Mouse (Mus musculus) limb, embryonic 13.5 days (tissue): Measurements from ENCODE around the gene Aspn. TPM values are rescaled to one million over a fixed set of nuclear protein-coding genes. Genes with fewer than 3 reads are reported as not detected.
"Not testable (repeated sequence)": the region's sequence is repeated elsewhere in the genome, so short reads cannot be mapped to it uniquely, and the experiment has no call there.

Source experiments
- ATAC-seq: fragments of 200-750 bp; cut with Nextera tagmentation; 2 replicates; pipeline ENCODE4 v1.8.0; 2017; ENCODE audit warnings: low read depth, moderate number of reproducible peaks, moderate TSS enrichment; ENCODE audit not compliant: low FRiP score
- H3K27ac ChIP-seq: fragments of 300-500 bp; sonication (generic); 2 replicates; pipeline ENCODE4 v1.5.1; 2015; ENCODE audit warnings: inconsistent platforms, mild to moderate bottlenecking, moderate library complexity
- H3K27me3 ChIP-seq: fragments of 300-500 bp; sonication (generic); 2 replicates; pipeline ENCODE4 v1.6.1; 2015; ENCODE audit warnings: mild to moderate bottlenecking, inconsistent platforms
- H3K36me3 ChIP-seq: fragments of 300-500 bp; sonication (generic); 2 replicates; pipeline ENCODE4 v1.6.1; 2015; ENCODE audit warnings: inconsistent platforms, mild to moderate bottlenecking, moderate library complexity
- H3K4me1 ChIP-seq: fragments of 300-500 bp; sonication (generic); 2 replicates; pipeline ENCODE4 v1.6.1; 2015; ENCODE audit warnings: inconsistent platforms
- H3K4me2 ChIP-seq: fragments of 300-500 bp; sonication (generic); replicated peaks from 2 replicates; pipeline ENCODE4 v1.6.1; 2015; ENCODE audit warnings: inconsistent platforms, mild to moderate bottlenecking, moderate library complexity
- H3K4me3 ChIP-seq: fragments of 300-500 bp; sonication (generic); 2 replicates; pipeline ENCODE4 v1.5.1; 2015; ENCODE audit warnings: moderate library complexity, mild to moderate bottlenecking, inconsistent platforms
- H3K9ac ChIP-seq: fragments of 300-500 bp; sonication (generic); 2 replicates; pipeline ENCODE4 v1.6.1; 2015; ENCODE audit warnings: mild to moderate bottlenecking, inconsistent platforms
- H3K9me3 ChIP-seq: fragments of 300-500 bp; sonication (generic); 2 replicates; pipeline ENCODE4 v1.6.1; 2016; ENCODE audit warnings: inconsistent platforms
- WGBS: fragments of 180-500 bp; shearing (Covaris S2); methylation state at CpG from one replicate; pipeline ENCODE4 v1.1.7; 2015; 5-methylcytosine and 5-hydroxymethylcytosine counted together
- polyA plus RNA-seq: library from polyadenylated mRNA; unstranded; fragments of >200 nt; fragmentation: Nextera tagmentation; extraction: Ambion mirVana; gene quantifications from 2 replicates; pipeline ENCODE4 v1.2.1, GENCODE M21; 2015

The Aspn gene
- polyA plus RNA-seq, 1 experiment from 2014 or later, result 41.4 TPM

DNA sequence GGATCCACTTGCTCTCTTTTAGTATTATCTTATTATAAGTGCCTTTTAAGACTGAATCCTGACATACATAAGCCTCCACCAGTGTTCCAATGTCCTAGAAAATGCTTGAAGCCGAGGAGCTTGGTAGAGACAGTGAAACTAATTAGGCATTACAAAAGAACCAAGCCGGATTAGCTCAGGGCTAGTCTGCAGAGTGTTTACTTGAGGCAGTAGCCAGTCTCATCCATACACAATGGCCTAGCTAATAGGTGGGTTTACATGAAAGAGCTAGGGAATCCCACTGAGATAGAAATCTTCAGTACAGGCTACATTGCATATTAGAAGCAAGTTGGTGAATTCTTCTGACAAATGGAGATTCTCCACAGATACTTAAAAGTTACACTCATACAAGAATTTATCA is 58.3 kb downstream of the Aspn start:
- 85% methylated on average over 2 of the region's 2 CpGs for WGBS

GRCm38 (mm10) chr13:49603603-49604002 is 59.4 kb downstream of the Aspn start:
- Histone ChIP-seq H3K9ac (no peak overlapping the region), H3K4me2 (no peak overlapping the region), H3K9me3 (no peaks in the 10 kb centered on the region), H3K27me3 (no peaks in the 10 kb centered on the region), H3K4me3 (no peak overlapping the region), H3K4me1 (peaks cover 3% of the 10 kb centered on the region; the same call in 1 of the 2 replicates), H3K27ac (no peak overlapping the region; the same call in 1 of the 2 replicates), H3K36me3 (no peaks in the 10 kb centered on the region)
- no peak for ATAC-seq

More for the DNA sequence above, 58.3 kb downstream of the Aspn start:
- H3K27me3 ChIP-seq, ATAC-seq, H3K9ac ChIP-seq, H3K36me3 ChIP-seq, H3K9me3 ChIP-seq, H3K27ac ChIP-seq, H3K4me2 ChIP-seq, H3K4me1 ChIP-seq, H3K4me3 ChIP-seq: not testable (repeated sequence)

- Histone ChIP-seq H3K4me3 (peak within 1 kb of the TSS; percentile 40), H3K36me3 (no peaks in the 10 kb centered on the region), H3K4me1 (peaks cover 3% of the 10 kb centered on the region; the same call in 1 of the 2 replicates), H3K9ac (peak within 1 kb of the TSS; percentile 51; the same call in 1 of the 2 replicates), H3K27ac (peak within 1 kb of the TSS; percentile 89), H3K4me2 (peak within 1 kb of the TSS; percentile 51), H3K27me3 (no peaks in the 10 kb centered on the region), H3K9me3 (no peaks in the 10 kb centered on the region)
- ATAC-seq, result peak; percentile 87; the same call in 1 of the 2 replicates
- WGBS, result 21% methylated on average over 4 of the region's 4 CpGs
These were observed 63.5 kb downstream of the Aspn start, which contains the start of gene Ogn for GRCm38 (mm10) chr13:49607714-49608113. Gene Ogn (plus strand): TSS chr13:49608046.

GRCm38 (mm10) chr13:49608589-49609322 is 64.5 kb downstream of the Aspn start:
- no peaks in the 10 kb centered on the region for H3K9me3 ChIP-seq
- H3K4me2 ChIP-seq, result peak overlapping the region; percentile 51
- H3K4me1 ChIP-seq, result peaks cover 3% of the 10 kb centered on the region; the same call in 1 of the 2 replicates
- H3K4me3 ChIP-seq, result peak overlapping the region; percentile 40
- no peaks in the 10 kb centered on the region for H3K27me3 ChIP-seq
- H3K36me3 ChIP-seq, result no peaks in the 10 kb centered on the region
- H3K27ac ChIP-seq, result peak overlapping the region; percentile 89
- peak overlapping the region; percentile 51; the same call in 1 of the 2 replicates for H3K9ac ChIP-seq
- ATAC-seq, result peak; percentile 57; the same call in 1 of the 2 replicates
- WGBS, result 31% methylated on average over 4 of the region's 4 CpGs

- no peaks in the 10 kb centered on the region for H3K4me1 ChIP-seq
- no peak overlapping the region for H3K27ac ChIP-seq
- H3K27me3 ChIP-seq, result no peaks in the 10 kb centered on the region
- no peak overlapping the region for H3K4me2 ChIP-seq
- H3K36me3 ChIP-seq, result peaks cover 21% of the 10 kb centered on the region
- 88% methylated on average over 3 of the region's 3 CpGs for WGBS
- H3K9ac ChIP-seq, result no peak overlapping the region
- no peak overlapping the region for H3K4me3 ChIP-seq
- no peak for ATAC-seq
- H3K9me3 ChIP-seq, result no peaks in the 10 kb centered on the region
These were observed 72.8 kb downstream of the Aspn start for GRCm38 (mm10) chr13:49617021-49617420.

Other genes with a start within 250 kb of the Aspn start
- 0.38 and 0.77 TPM in 2 replicates for gene Fgd3, start 224.1 kb upstream of the Aspn start, polyA plus RNA-seq
- gene Bicd2, start 202.9 kb upstream of the Aspn start, polyA plus RNA-seq, result 34.2 and 36.6 TPM in 2 replicates
- 13.9 and 14.3 TPM in 2 replicates for gene Ippk, start 123.2 kb upstream of the Aspn start, polyA plus RNA-seq
- gene Tes3-ps, start 51.1 kb upstream of the Aspn start, polyA plus RNA-seq, result 1.2 and 1.5 TPM in 2 replicates
- 1.4 and 1.9 TPM in 2 replicates for gene Ecm2, start 39.6 kb upstream of the Aspn start, polyA plus RNA-seq
- 2.4 and 4.0 TPM in 2 replicates for gene Omd, start 38.0 kb downstream of the Aspn start, polyA plus RNA-seq
- gene Ogn, start 63.6 kb downstream of the Aspn start, polyA plus RNA-seq, result 150 and 159 TPM in 2 replicates
- gene Cenpp, start 108.3 kb downstream of the Aspn start, polyA plus RNA-seq, result 24.3 and 30.9 TPM in 2 replicates
- 18.7 and 19.0 TPM in 2 replicates for gene Nol8, start 108.6 kb downstream of the Aspn start, polyA plus RNA-seq
- gene Iars, start 137.7 kb downstream of the Aspn start, polyA plus RNA-seq, result 66.0 and 71.3 TPM in 2 replicates